Mouse (Mus musculus) pancreas, adult 10 weeks (tissue): Measurements from ENCODE around the gene Cyp11a1. TPM values are rescaled to one million over a fixed set of nuclear protein-coding genes. Genes with fewer than 3 reads are reported as not detected.

Experiments used
- polyA plus RNA-seq: library from polyadenylated mRNA; stranded (reverse); fragments of 350-450 nt; fragmentation: Illumina TruSeq; extraction: RNeasy Lipid Tissue Mini Kit (QIAGEN cat#74804); gene quantifications from one replicate; pipeline ENCODE4 v1.2.3, GENCODE M21; 2015; ENCODE audit warnings: low read depth, low replicate concordance; ENCODE audit not compliant: insufficient read depth

Gene Cyp11a1
- polyA plus RNA-seq, result 1.8 TPM

DNA sequence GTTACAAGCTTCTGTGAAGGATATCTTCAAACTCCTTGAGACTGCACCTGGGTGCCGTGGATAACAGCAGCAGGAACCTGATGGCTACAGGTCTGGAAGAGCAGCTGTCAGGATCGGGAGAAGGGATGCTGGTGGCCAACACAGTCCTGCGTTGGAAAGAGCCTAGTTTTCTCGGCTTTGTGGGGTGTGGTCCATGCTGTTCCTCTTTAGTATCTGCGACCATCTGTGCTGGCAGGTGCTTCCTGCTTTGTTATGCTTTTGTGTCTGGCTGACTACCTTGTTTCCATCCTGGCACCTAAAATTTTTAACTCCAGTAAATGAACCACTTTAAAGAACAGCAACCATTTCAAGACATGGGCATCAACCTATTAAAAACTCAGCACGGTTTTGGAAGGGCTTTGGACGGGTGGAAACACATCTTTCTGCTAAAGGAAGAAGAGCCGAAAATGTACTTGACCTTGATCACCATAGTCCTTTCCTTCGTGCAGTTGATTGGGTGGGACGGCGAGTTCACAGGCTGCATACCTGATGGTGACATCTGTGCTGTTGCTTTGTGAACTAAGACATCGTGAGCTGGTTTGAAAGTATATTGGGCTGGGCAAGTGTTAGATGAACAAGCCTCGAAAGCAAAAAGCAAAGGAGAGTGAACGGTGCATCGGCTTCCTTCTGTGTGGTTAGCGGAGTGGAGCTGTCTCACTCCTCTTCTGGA is at the start of gene Cyp11a1:
TSS of gene Cyp11a1 (plus strand) at position 659 of the 709 bp plus-strand sequence.

GRCm38 (mm10) chr9:58063531-58063930 is 57.3 kb downstream of the Cyp11a1 start, which contains the start of gene Stra6:
Gene Stra6, plus strand, starts transcription at chr9:58063788.

Other genes starting within 250 kb of the Cyp11a1 start
- 27.2 TPM for gene Clk3, start 240.6 kb upstream of the Cyp11a1 start, polyA plus RNA-seq
- gene Arid3b, start 169.6 kb upstream of the Cyp11a1 start, polyA plus RNA-seq, result 3.7 TPM
- 10.0 TPM for gene Ubl7, start 95.4 kb upstream of the Cyp11a1 start, polyA plus RNA-seq
- 20.9 TPM for gene Sema7a, start 66.3 kb upstream of the Cyp11a1 start, polyA plus RNA-seq
- 0.61 TPM for gene Stra6, start 57.4 kb downstream of the Cyp11a1 start, polyA plus RNA-seq
- gene Ccdc33, start 112.4 kb downstream of the Cyp11a1 start, polyA plus RNA-seq, result not detected
- 21.2 TPM for gene Islr, start 197.9 kb downstream of the Cyp11a1 start, polyA plus RNA-seq
- gene Islr2, start 197.9 kb downstream of the Cyp11a1 start, polyA plus RNA-seq, result 0.65 TPM
- gene Pml, start 243.4 kb downstream of the Cyp11a1 start, polyA plus RNA-seq, result 7.5 TPM
- 6.6 TPM for gene Stoml1, start 246.8 kb downstream of the Cyp11a1 start, polyA plus RNA-seq